Mouse (Mus musculus) myocyte (in vitro differentiated cells): ENCODE data around the gene B4galt2. TPM values are rescaled to one million over a fixed set of nuclear protein-coding genes. Genes with fewer than 3 reads are reported as not detected.

Source experiments
- H3K27me3 ChIP-seq: one replicate; pipeline ENCODE4 v1.6.1; 2011; ENCODE audit not compliant: control insufficient read depth, insufficient read depth, insufficient read length
- H3K36me3 ChIP-seq: one replicate; pipeline ENCODE4 v1.6.1; 2011; ENCODE audit not compliant: control insufficient read depth, insufficient read depth
- H3K4me2 ChIP-seq: one replicate; pipeline ENCODE4 v1.6.1; 2011; ENCODE audit warnings: low read depth, control low read depth
- H3K4me3 ChIP-seq: one replicate; pipeline ENCODE4 v1.5.1; 2011; ENCODE audit warnings: mild to moderate bottlenecking, control low read depth, moderate library complexity
- H3K79me2 ChIP-seq: one replicate; pipeline ENCODE4 v1.6.1; 2011; ENCODE audit not compliant: control insufficient read depth, insufficient read depth
- H3ac ChIP-seq: one replicate; pipeline ENCODE4 v1.6.1; 2011; ENCODE audit not compliant: control insufficient read depth, insufficient read length
- CEBPB ChIP-seq: IDR thresholded peaks from 2 replicates; pipeline ENCODE4 v1.6.1; 2011; ENCODE audit warnings: mild to moderate bottlenecking, moderate library complexity; ENCODE audit not compliant: poor library complexity, insufficient read depth, severe bottlenecking
- E2F4 ChIP-seq: IDR thresholded peaks from one replicate; pipeline ENCODE4 v1.6.1; 2011; ENCODE audit warnings: mild to moderate bottlenecking, control low read depth, moderate library complexity; ENCODE audit not compliant: insufficient read depth
- MAX ChIP-seq: IDR thresholded peaks from one replicate; pipeline ENCODE4 v1.6.1; 2011; ENCODE audit warnings: low read depth, mild to moderate bottlenecking, control low read depth
- MYOD1 ChIP-seq, 3 experiments: IDR thresholded peaks; one replicate each; pipeline ENCODE4 v1.6.1; 2011; ENCODE audit warnings: control low read depth in 2 of 3, low read depth in 2 of 3, mild to moderate bottlenecking in 2 of 3, moderate library complexity in 1 of 3; ENCODE audit not compliant: insufficient read length in 2 of 3, control insufficient read depth in 1 of 3
- MYOG ChIP-seq, 3 experiments: IDR thresholded peaks; one replicate each; pipeline ENCODE4 v1.6.1; 2011; ENCODE audit warnings: control low read depth in 2 of 3, low read depth in 2 of 3, mild to moderate bottlenecking in 2 of 3; ENCODE audit not compliant: insufficient read length in 2 of 3, control insufficient read depth in 1 of 3, insufficient read depth in 1 of 3
- POLR2A ChIP-seq: IDR thresholded peaks from one replicate; pipeline ENCODE4 v1.6.1; 2011; ENCODE audit warnings: low read depth, mild to moderate bottlenecking, control low read depth, moderate library complexity; ENCODE audit not compliant: insufficient read length
- POLR2AphosphoS2 ChIP-seq: IDR thresholded peaks from one replicate; pipeline ENCODE4 v1.6.1; 2011; ENCODE audit warnings: low read depth, control low read depth; ENCODE audit not compliant: insufficient read length
- REST ChIP-seq: IDR thresholded peaks from one replicate; pipeline ENCODE4 v1.6.1; 2011; ENCODE audit warnings: mild to moderate bottlenecking, control low read depth, moderate library complexity; ENCODE audit not compliant: insufficient read depth, insufficient read length
- SRF ChIP-seq: IDR thresholded peaks from one replicate; pipeline ENCODE4 v1.6.1; 2011; ENCODE audit warnings: low read depth; ENCODE audit not compliant: control insufficient read depth, insufficient read length
- TCF12 ChIP-seq: IDR thresholded peaks from one replicate; pipeline ENCODE4 v1.6.1; 2011; ENCODE audit warnings: mild to moderate bottlenecking, control low read depth; ENCODE audit not compliant: poor library complexity, insufficient read depth, severe bottlenecking
- TCF3 ChIP-seq: IDR thresholded peaks from one replicate; pipeline ENCODE4 v1.6.1; 2011; ENCODE audit warnings: low read depth, control low read depth; ENCODE audit not compliant: insufficient read length
- USF1 ChIP-seq: IDR thresholded peaks from one replicate; pipeline ENCODE4 v1.6.1; 2011; ENCODE audit warnings: low read depth, mild to moderate bottlenecking, control low read depth, moderate library complexity
- polyA plus RNA-seq: library from polyadenylated mRNA; unstranded; fragments of >200 nt; fragmentation: generic; extraction: Trizol; gene quantifications from one replicate; pipeline ENCODE4 v1.2.1, GENCODE M21; 2012; ENCODE audit warnings: missing spikeins

The B4galt2 gene
- polyA plus RNA-seq, 1 experiment: 41.6 TPM

DNA sequence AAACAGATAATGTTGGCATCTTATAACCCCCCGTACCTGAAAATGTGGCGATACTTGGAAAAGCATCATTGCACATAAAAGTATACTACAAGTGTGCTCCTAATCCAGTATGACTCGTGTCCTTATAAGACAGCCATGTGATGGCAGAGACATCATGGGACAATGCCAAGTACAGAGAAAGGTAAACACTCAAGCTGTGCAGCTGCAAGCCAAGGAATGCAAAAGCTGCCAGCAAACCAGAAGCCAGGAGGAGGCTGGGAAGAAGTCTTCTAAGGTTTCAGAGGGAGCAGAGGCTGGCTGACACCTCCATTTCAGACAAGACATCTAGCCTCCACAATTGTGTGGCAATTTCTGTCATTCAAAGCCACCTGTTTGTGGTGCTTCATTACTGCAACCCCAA lies 22.9 kb upstream of the B4galt2 start:
- H3ac ChIP-seq: no peak overlapping the region
- H3K79me2 ChIP-seq: peaks cover 37% of the 10 kb centered on the region
- no peak overlapping the region for H3K4me2 ChIP-seq
- H3K36me3 ChIP-seq: peaks cover 32% of the 10 kb centered on the region
- TF ChIP-seq MYOD1 (IDR thresholded peaks at IDR 0.05; ENCODE audit: control insufficient read depth in 1 of 3, insufficient read length in 2 of 3, low read depth in 2 of 3): no peak
- no peaks in the 10 kb centered on the region for H3K27me3 ChIP-seq
- H3K4me3 ChIP-seq: no peak overlapping the region

DNA sequence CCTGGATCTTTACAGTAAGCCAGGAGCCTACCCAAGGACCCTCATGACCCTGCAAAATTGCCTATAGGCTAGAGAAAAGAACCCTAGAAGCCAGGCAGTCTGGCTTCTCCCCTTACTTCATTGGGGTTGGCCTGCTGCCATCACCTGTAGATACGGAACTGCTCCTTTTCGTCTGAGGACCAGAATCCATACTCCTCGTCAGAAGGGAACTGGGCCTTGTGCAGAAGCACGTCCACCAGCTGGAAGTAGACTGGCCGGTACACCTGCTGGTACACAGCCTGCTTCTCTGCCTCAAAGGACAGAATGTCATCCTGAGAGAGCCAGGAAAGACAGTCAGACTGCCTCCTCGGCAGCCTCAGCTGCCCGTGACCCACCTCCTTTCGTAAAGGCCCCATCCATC lies 21.5 kb upstream of the B4galt2 start:
- peaks cover 35% of the 10 kb centered on the region for H3K36me3 ChIP-seq
- TF ChIP-seq REST: no peak
- TF ChIP-seq CEBPB: no peak
- TF ChIP-seq MAX: no peak
- no peak for TF ChIP-seq MYOG (IDR thresholded peaks at IDR 0.05; ENCODE audit: control insufficient read depth in 1 of 3, insufficient read depth in 1 of 3, insufficient read length in 2 of 3, low read depth in 2 of 3)
- no peak for TF ChIP-seq POLR2AphosphoS2
- no peak for TF ChIP-seq E2F4
- no peak for TF ChIP-seq SRF
- no peak for TF ChIP-seq USF1
- no peak for TF ChIP-seq MYOD1 (IDR thresholded peaks at IDR 0.05; ENCODE audit: control insufficient read depth in 1 of 3, insufficient read length in 2 of 3, low read depth in 2 of 3)
- TF ChIP-seq TCF3: no peak
- no peak for TF ChIP-seq POLR2A
- no peak for TF ChIP-seq TCF12
- H3K4me2 ChIP-seq: no peak overlapping the region
- no peak overlapping the region for H3ac ChIP-seq
- H3K79me2 ChIP-seq: peaks cover 24% of the 10 kb centered on the region
- no peak overlapping the region for H3K4me3 ChIP-seq
- no peaks in the 10 kb centered on the region for H3K27me3 ChIP-seq

DNA sequence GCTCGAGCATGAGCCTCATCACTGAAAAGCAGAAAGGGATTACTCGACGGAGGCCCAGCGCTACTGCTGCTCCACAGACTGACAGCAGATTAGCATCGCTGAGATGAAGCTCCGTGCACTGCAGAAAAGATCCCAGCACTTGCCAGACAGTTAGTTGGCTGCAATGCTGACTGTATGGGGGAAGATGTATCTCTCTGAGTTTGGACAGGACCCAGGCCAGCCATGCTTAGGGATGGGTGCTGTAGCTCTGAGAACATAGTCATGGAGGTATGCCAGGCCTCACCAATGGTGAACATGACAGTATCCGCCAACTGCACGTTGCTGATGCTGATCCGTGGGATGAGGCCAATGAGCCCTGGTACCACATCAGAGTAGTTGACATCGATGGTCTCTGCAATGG lies 20.8 kb upstream of the B4galt2 start:
- no peak overlapping the region for H3K4me3 ChIP-seq
- H3K36me3 ChIP-seq: peaks cover 42% of the 10 kb centered on the region
- TF ChIP-seq CEBPB: no peak
- TF ChIP-seq POLR2AphosphoS2: no peak
- TF ChIP-seq POLR2A: no peak
- TF ChIP-seq MAX: no peak
- TF ChIP-seq USF1: no peak
- no peak for TF ChIP-seq MYOD1 (IDR thresholded peaks at IDR 0.05; ENCODE audit: control insufficient read depth in 1 of 3, insufficient read length in 2 of 3, low read depth in 2 of 3)
- TF ChIP-seq TCF3: no peak
- no peak for TF ChIP-seq MYOG (IDR thresholded peaks at IDR 0.05; ENCODE audit: control insufficient read depth in 1 of 3, insufficient read depth in 1 of 3, insufficient read length in 2 of 3, low read depth in 2 of 3)
- no peak for TF ChIP-seq E2F4
- no peak for TF ChIP-seq SRF
- no peak overlapping the region for H3ac ChIP-seq
- no peaks in the 10 kb centered on the region for H3K27me3 ChIP-seq
- H3K4me2 ChIP-seq: no peak overlapping the region
- H3K79me2 ChIP-seq: peaks cover 17% of the 10 kb centered on the region

DNA sequence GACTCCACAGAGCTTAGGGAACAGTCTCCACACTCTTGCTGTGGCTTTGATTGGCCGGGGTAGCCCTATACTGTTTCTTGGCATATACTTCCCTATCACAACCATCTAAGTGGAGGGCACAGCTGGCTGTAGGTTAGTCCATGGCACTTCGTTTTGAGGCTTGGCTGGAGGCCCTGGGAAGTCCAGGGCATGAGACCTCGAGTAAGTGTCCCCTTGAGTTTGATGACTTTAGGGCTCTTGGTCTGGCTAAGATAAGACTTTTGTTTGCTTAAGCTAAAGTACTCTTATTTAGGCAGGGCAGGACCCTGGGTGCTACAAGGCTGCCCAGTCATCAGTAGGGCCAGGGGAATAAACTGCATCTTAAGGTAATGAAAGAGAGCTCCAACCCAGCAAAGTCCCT lies 14.8 kb upstream of the B4galt2 start:
- no peaks in the 10 kb centered on the region for H3K79me2 ChIP-seq
- H3K4me3 ChIP-seq: no peak overlapping the region
- no peak overlapping the region for H3K4me2 ChIP-seq
- no peaks in the 10 kb centered on the region for H3K27me3 ChIP-seq
- peaks cover 43% of the 10 kb centered on the region for H3K36me3 ChIP-seq
- no peak overlapping the region for H3ac ChIP-seq
- TF ChIP-seq POLR2A: no peak
- no peak for TF ChIP-seq REST
- TF ChIP-seq MYOD1 (IDR thresholded peaks at IDR 0.05; ENCODE audit: control insufficient read depth in 1 of 3, insufficient read length in 2 of 3, low read depth in 2 of 3): no peak
- no peak for TF ChIP-seq MYOG (IDR thresholded peaks at IDR 0.05; ENCODE audit: control insufficient read depth in 1 of 3, insufficient read depth in 1 of 3, insufficient read length in 2 of 3, low read depth in 2 of 3)
- no peak for TF ChIP-seq USF1

DNA sequence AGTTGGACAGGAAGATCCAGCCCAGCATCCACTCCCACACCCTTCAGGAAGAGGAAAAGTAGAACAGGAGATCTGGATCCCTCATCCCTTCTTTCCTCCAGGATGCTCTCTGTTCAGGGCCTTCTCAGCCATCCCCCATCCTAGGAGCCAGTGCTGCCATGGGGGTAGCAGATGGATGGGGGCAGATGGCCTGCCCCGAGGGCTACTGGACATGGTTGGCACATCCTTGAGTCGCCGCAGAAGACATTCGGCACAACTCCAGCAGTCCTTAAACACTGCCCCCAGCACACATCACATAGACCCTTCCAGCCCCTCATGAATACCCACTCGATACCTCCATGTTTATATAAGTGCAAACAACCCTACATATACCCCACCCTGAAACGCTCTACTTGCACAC lies 12.7 kb upstream of the B4galt2 start:
- TF ChIP-seq USF1 (no peak), CEBPB (no peak), TCF12 (no peak)
- Histone ChIP-seq H3K79me2 (no peaks in the 10 kb centered on the region), H3ac (no peak overlapping the region), H3K27me3 (no peaks in the 10 kb centered on the region), H3K4me3 (no peak overlapping the region), H3K36me3 (peaks cover 30% of the 10 kb centered on the region), H3K4me2 (no peak overlapping the region)
